Mouse (Mus musculus) embryonic facial prominence, embryonic 12.5 days (tissue): Measurements from ENCODE around the gene Prkar1a. TPM values are rescaled to one million over a fixed set of nuclear protein-coding genes. Genes with fewer than 3 reads are reported as not detected.
A peak's percentile ranks its signal among the peaks of the same experiment; 100 is the strongest.

Experiments
- ATAC-seq: fragments of 200-750 bp; cut with Nextera tagmentation; 2 replicates; pipeline ENCODE4 v1.8.0; 2017; ENCODE audit not compliant: insufficient number of reproducible peaks, insufficient read depth, low FRiP score, low TSS enrichment
- H3K27ac ChIP-seq: fragments of 300-500 bp; sonication (generic); 2 replicates; pipeline ENCODE4 v1.5.1; 2016; ENCODE audit warnings: mild to moderate bottlenecking
- H3K27me3 ChIP-seq: fragments of 300-500 bp; sonication (generic); 2 replicates; pipeline ENCODE4 v1.6.1; 2016; ENCODE audit warnings: mild to moderate bottlenecking, moderate library complexity
- H3K36me3 ChIP-seq: fragments of 300-500 bp; sonication (generic); 2 replicates; pipeline ENCODE4 v1.6.1; 2016; ENCODE audit warnings: mild to moderate bottlenecking
- H3K4me1 ChIP-seq: fragments of 300-500 bp; sonication (generic); 2 replicates; pipeline ENCODE4 v1.6.1; 2016
- H3K4me2 ChIP-seq: fragments of 300-500 bp; sonication (generic); replicated peaks from 2 replicates; pipeline ENCODE4 v1.6.1; 2016; ENCODE audit warnings: mild to moderate bottlenecking, moderate library complexity
- H3K4me3 ChIP-seq: fragments of 300-500 bp; sonication (generic); 2 replicates; pipeline ENCODE4 v1.5.1; 2016; ENCODE audit warnings: mild to moderate bottlenecking
- H3K9ac ChIP-seq: fragments of 300-500 bp; sonication (generic); 2 replicates; pipeline ENCODE4 v1.6.1; 2016; ENCODE audit warnings: mild to moderate bottlenecking, moderate library complexity
- H3K9me3 ChIP-seq: fragments of 300-500 bp; sonication (generic); 2 replicates; pipeline ENCODE4 v1.6.1; 2016; ENCODE audit warnings: mild to moderate bottlenecking, moderate library complexity
- WGBS: fragments of 180-500 bp; shearing (Covaris S2); methylation state at CpG from one replicate; pipeline ENCODE4 v1.1.7; 2016; 5-methylcytosine and 5-hydroxymethylcytosine counted together
- polyA plus RNA-seq: library from polyadenylated mRNA; unstranded; fragments of >200 nt; fragmentation: Nextera tagmentation; extraction: Ambion mirVana; gene quantifications from 2 replicates; pipeline ENCODE4 v1.2.1, GENCODE M21; 2016

The Prkar1a gene
- polyA plus RNA-seq, 1 experiment from 2014 or later, result 392 TPM

DNA sequence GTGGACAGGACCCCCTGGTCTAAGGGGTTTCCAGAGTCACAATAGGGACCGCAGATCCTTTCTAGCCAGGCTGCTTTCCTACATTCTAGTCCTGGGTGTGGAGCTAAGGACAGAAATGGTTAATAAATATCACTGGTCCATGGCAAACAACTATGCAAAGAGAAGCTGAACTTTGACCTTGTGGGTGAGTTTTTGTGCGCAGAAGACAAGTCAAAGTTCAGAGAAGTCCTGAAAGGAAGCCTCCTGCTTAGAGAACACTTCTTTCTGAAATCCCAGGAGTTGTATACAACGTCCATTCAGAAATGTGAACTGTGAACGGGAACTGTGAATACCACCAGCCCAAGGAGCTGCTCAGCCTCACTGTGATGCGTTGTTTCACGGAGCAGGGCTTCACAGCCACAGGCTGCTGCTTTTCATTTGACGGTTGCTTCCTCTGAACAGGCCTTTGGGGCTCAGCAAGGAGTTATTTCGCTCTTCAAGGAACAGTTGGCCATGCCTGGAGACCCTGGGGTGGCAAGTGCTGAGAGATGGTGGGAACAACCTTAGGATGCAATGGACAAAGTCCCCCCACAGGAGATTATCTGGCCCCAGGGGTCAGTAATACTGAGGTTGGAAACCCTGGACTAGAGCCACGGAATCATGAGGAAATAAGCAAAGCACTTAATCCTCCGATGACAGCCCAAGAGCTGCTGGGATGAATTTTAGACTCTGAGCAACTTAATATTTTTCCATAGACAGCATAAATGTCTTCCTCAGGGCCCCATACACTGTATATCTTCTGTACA is 53.0 kb downstream of the Prkar1a start:
- 46% methylated on average over 10 of the region's 10 CpGs for WGBS
- Histone ChIP-seq H3K4me2 (no peak overlapping the region), H3K9me3 (no peaks in the 10 kb centered on the region), H3K36me3 (no peaks in the 10 kb centered on the region), H3K4me3 (no peak overlapping the region), H3K9ac (no peak overlapping the region), H3K27ac (no peak overlapping the region), H3K4me1 (peaks cover 6% of the 10 kb centered on the region; the same call in 1 of the 2 replicates), H3K27me3 (no peaks in the 10 kb centered on the region)
- no peak for ATAC-seq

DNA sequence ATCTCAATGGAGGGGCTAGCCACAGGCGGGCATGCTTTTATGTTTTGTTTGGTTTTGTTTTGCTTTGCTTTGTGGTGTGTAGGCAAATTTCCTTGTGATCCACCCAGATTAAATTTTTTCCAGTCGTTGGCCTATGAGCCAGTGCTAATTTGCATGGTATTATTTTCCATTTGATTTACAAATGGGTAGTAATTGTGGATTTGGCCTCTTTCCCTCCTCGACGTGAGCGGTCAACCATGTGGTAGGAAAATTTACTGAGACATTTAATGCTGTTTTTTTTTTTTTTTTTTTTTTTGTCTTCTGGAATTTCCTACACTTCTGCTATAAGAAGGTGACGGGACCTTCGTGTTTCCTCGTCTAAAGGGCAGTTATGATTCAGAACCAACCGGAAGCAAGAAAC is 54.6 kb downstream of the Prkar1a start:
- Histone ChIP-seq H3K27ac (no peak overlapping the region), H3K4me3 (no peak overlapping the region), H3K36me3 (no peaks in the 10 kb centered on the region), H3K9ac (no peak overlapping the region), H3K9me3 (no peaks in the 10 kb centered on the region), H3K4me2 (no peak overlapping the region), H3K27me3 (no peaks in the 10 kb centered on the region), H3K4me1 (peaks cover 6% of the 10 kb centered on the region; the same call in 1 of the 2 replicates)
- 77% methylated on average over 9 of the region's 9 CpGs for WGBS
- no peak for ATAC-seq

DNA sequence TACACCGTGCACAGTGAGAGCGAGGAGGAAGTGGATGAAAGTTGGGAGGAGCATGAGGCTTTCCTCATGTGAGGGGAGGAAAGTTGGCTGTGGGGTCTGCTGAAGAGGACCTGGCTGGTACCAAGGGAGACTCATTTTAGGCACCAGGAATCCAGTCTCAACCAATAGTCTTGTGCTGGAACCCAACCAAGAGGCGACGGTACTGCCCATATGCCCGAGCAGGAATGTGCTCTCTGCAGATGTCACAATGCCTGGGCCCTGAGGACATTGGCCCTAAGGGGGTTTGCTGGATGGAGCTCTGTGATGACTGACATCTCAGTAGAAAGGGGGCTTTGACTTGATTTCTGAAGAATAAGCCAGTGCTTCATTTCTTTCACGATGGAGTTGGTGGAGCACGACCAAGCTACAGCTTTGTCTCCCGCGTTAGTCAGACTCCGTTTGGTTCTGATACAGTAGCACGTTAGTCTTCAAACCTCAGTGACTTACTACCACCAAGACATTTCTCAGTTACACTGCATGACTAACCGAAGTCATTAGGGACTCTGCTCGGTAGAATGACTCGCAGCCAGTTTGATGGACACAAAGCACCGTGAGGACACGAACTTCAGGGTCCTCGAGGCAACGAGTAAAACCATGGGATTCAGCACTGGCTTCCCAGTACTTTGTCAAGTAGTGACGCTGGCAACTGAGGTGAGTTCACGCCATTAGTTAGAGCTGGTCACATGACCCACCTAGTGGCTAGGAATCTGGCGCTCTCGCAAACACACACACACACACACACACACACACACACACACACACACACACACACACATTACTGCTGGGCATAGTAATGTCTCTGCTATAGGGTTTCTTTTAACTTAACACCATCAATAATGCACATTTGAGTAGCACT is 55.4 kb downstream of the Prkar1a start:
- H3K27ac ChIP-seq, result no peak overlapping the region
- peaks cover 6% of the 10 kb centered on the region; the same call in 1 of the 2 replicates for H3K4me1 ChIP-seq
- no peak overlapping the region for H3K4me3 ChIP-seq
- H3K9ac ChIP-seq, result no peak overlapping the region
- ATAC-seq, result no peak
- no peaks in the 10 kb centered on the region for H3K9me3 ChIP-seq
- 88% methylated on average over 22 of the region's 22 CpGs for WGBS
- H3K36me3 ChIP-seq, result no peaks in the 10 kb centered on the region
- no peak overlapping the region for H3K4me2 ChIP-seq
- no peaks in the 10 kb centered on the region for H3K27me3 ChIP-seq

- Histone ChIP-seq H3K27ac (no peak overlapping the region), H3K9ac (no peak overlapping the region), H3K36me3 (no peaks in the 10 kb centered on the region), H3K4me3 (no peak overlapping the region), H3K4me2 (no peak overlapping the region), H3K9me3 (no peaks in the 10 kb centered on the region), H3K27me3 (no peaks in the 10 kb centered on the region), H3K4me1 (peaks cover 6% of the 10 kb centered on the region; the same call in 1 of the 2 replicates)
- 79% methylated on average over 9 of the region's 9 CpGs for WGBS
- ATAC-seq, result no peak
Measured at GRCm38 (mm10) chr11:109705336-109706054, 56.3 kb downstream of the Prkar1a start.

- WGBS, result 74% methylated on average over 9 of the region's 9 CpGs
- ATAC-seq, result no peak
- no peak overlapping the region for H3K4me2 ChIP-seq
Measured at GRCm38 (mm10) chr11:109706055-109706412, 56.8 kb downstream of the Prkar1a start.

DNA sequence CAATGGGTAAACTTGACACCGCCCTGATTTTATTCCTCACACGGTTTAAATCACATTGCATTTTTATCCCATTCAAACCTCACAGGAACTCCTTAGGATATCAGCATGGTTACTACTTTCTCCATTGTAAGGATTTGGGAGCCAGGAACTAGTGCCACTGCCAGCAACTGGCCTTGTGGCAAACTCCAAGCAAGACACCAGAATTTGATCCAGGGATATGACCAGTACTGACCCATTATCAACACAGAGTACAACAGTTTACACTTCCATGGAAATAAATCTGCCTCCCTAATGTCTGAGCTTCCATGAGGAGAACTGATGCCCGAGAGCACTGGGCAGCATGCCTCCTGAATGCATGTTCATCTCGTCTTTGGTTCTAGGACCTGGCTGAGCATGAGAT is 57.4 kb downstream of the Prkar1a start:
- no peak overlapping the region for H3K4me3 ChIP-seq
- H3K9ac ChIP-seq, result no peak overlapping the region
- H3K27ac ChIP-seq, result no peak overlapping the region
- no peaks in the 10 kb centered on the region for H3K27me3 ChIP-seq
- H3K4me1 ChIP-seq, result peaks cover 6% of the 10 kb centered on the region; the same call in 1 of the 2 replicates
- H3K4me2 ChIP-seq, result no peak overlapping the region
- H3K9me3 ChIP-seq, result no peaks in the 10 kb centered on the region
- no peak for ATAC-seq
- WGBS, result 76% methylated on average over 4 of the region's 4 CpGs
- H3K36me3 ChIP-seq, result no peaks in the 10 kb centered on the region

More at GRCm38 (mm10) chr11:109706055-109706412, 56.8 kb downstream of the Prkar1a start:
- no peaks in the 10 kb centered on the region for H3K36me3 ChIP-seq
- H3K27me3 ChIP-seq, result no peaks in the 10 kb centered on the region
- H3K4me1 ChIP-seq, result peaks cover 6% of the 10 kb centered on the region; the same call in 1 of the 2 replicates
- H3K9ac ChIP-seq, result no peak overlapping the region
- H3K4me3 ChIP-seq, result no peak overlapping the region
- H3K9me3 ChIP-seq, result no peaks in the 10 kb centered on the region
- no peak overlapping the region for H3K27ac ChIP-seq

DNA sequence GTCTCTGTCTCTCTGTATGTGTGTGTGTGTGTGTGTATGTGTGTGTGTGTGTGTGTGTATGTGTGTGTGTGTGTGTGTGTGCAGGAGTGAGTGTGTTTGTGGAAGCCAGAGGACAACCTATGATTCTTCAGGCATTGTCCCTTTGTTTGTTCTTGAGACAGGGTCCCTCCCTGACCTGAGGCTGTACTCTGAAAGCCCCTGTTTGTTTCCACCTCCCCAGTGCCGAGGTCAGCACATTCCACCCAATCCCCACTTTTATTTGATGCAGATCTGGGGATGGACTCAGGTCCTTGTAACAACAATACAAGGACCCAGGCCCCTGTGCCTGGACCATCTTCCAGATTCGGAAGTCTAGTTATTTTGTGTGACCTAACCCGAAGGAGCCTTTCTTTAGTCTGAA is 58.2 kb downstream of the Prkar1a start:
- no peaks in the 10 kb centered on the region for H3K9me3 ChIP-seq
- H3K4me1 ChIP-seq, result 0 out of 2 replicates have a peak, but pooled peaks cover 5% of the 10 kb centered on the region
- H3K27ac ChIP-seq, result no peak overlapping the region
- no peak overlapping the region for H3K4me2 ChIP-seq
- H3K9ac ChIP-seq, result no peak overlapping the region
- H3K36me3 ChIP-seq, result no peaks in the 10 kb centered on the region
- no peak overlapping the region for H3K4me3 ChIP-seq
- no peaks in the 10 kb centered on the region for H3K27me3 ChIP-seq
- WGBS, result 58% methylated on average over 3 of the region's 3 CpGs
- ATAC-seq, result no peak

DNA sequence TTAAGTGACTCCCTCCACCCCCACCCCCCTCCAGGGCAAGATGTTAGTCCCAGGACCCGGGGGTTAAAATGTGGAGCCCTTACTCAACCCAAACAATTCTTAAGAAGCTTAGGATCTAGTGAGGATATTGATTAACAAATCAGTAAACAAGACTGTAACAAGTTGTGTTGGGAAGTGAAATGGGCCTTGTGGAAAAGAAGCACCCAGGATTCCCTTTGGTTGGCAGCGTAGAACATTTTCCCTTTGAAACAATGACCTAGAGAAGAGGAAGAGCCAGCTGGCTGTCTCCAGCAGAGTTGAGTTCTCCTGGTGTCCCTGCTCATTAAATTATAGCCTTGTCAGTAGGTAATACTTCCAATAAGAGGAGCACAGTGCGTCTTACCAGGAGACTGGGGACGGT is 59.6 kb downstream of the Prkar1a start:
- H3K4me1 ChIP-seq, result peaks cover 13% of the 10 kb centered on the region; the same call in 1 of the 2 replicates
- 91% methylated on average over 4 of the region's 4 CpGs for WGBS

GRCm38 (mm10) chr11:109709501-109709900 is 60.3 kb downstream of the Prkar1a start:
- no peaks in the 10 kb centered on the region for H3K36me3 ChIP-seq
- H3K9me3 ChIP-seq, result no peaks in the 10 kb centered on the region
- no peak for ATAC-seq
- H3K27ac ChIP-seq, result no peak overlapping the region
- no peak overlapping the region for H3K4me2 ChIP-seq
- 83% methylated on average over 5 of the region's 5 CpGs for WGBS
- no peak overlapping the region for H3K4me3 ChIP-seq
- no peak overlapping the region for H3K9ac ChIP-seq
- no peaks in the 10 kb centered on the region for H3K27me3 ChIP-seq
- H3K4me1 ChIP-seq, result peaks cover 17% of the 10 kb centered on the region

More for the DNA sequence above, 59.6 kb downstream of the Prkar1a start:
- Histone ChIP-seq H3K9ac (no peak overlapping the region), H3K9me3 (no peaks in the 10 kb centered on the region), H3K27me3 (no peaks in the 10 kb centered on the region), H3K4me3 (no peak overlapping the region), H3K27ac (no peak overlapping the region), H3K36me3 (no peaks in the 10 kb centered on the region), H3K4me2 (no peak overlapping the region)
- ATAC-seq, result no peak

DNA sequence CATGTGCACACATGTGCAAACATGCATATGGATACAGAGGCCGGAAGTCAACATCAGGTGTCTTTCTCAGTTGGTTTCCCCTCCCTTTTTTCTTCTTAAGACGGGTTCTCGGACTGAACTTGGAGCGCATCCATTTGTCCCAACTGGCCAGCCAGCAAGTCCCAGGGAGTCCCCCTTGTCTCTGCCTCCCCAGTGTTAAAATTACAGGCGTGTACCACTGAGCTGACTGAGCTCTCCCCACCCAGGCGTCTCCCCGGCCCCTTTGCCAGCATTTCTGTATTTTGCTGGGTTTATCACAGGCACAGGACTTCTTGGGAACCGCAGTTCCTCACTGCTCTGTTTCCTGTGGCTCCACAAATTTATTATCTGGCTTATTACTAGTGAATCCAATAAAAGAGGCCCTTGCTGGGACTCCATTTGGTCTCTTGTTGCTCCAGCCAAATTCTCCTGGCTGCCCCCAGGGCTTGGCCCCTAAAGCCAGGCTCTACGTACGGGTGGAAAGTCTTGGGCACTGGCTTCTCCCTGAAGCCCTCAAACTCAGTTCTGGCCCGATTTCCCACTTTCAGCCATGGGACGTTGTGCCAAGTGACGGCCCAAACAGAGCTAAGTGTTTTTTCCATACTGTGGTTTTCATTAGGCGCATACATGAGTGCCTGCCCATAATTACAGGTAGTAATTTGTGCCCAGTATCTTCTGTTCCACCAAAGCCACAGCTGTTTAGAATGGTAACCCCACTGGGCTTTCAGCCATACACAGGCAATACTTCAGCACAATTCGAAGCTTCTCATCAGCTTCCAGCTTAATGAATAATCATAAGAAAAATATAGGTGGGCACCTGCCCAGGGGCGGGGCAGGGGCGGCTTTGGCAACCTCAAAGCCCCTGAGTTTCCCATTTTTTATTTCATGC is 65.4 kb downstream of the Prkar1a start:
- no peak for ATAC-seq
- Histone ChIP-seq H3K9ac (no peak overlapping the region), H3K4me3 (no peak overlapping the region), H3K36me3 (no peaks in the 10 kb centered on the region), H3K27ac (peak overlapping the region; percentile 50; the same call in 1 of the 2 replicates), H3K27me3 (no peaks in the 10 kb centered on the region), H3K4me1 (peaks cover 29% of the 10 kb centered on the region), H3K9me3 (no peaks in the 10 kb centered on the region), H3K4me2 (no peak overlapping the region)
- 60% methylated on average over 17 of the region's 17 CpGs for WGBS
